Mouse (Mus musculus) small intestine, adult 2 months (tissue): ENCODE results near the gene Dop1a.

Source experiments
- CTCF ChIP-seq: fragments of 200-500 bp; IDR thresholded peaks from 2 replicates; pipeline ENCODE4 v1.5.1; 2012; ENCODE audit warnings: low read depth, mild to moderate bottlenecking, control low read depth, inconsistent platforms, low read length, moderate library complexity, mixed read lengths; ENCODE audit not compliant: insufficient replicate concordance, insufficient read length; ENCODE audit errors: extremely low read depth
- POLR2A ChIP-seq: fragments of 200-500 bp; IDR thresholded peaks from 2 replicates; pipeline ENCODE4 v1.6.1; 2012; ENCODE audit warnings: low read depth, mild to moderate bottlenecking, control low read depth, inconsistent platforms, low read length, moderate library complexity

DNA sequence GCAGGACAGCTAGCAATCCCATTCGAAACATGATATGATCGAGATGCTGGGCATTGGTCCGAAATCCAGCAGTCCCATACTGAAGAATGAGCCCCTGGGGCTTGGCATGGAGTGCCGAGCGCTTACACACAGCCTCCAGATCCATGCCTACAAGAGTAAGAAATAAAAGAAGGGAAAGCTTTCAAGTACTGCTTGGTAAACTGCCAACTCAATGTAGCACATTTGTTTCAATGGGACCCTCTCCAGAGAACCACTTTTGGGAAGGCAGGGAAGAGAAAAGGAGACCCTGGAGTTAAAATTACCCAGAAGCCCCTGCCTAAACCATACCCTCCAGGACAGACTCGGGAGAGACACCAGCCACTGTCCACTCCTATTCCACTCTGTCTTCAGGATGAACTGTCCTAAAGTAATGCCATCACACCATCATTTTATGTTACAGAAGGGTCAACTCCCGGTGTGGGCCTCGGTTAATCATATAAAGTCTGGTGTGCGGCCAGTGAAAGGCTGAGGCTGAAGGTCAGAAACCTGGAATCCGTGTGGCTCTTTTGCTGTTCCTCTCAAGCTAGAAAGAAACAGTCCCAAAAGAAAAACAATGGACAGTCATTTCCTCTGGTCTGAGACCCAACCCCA lies 103.4 kb downstream of the Dop1a start:
- TF ChIP-seq CTCF (no peak), POLR2A (no peak)
